Mouse (Mus musculus): ENCODE results near the gene Gm10428.

The Gm10428 gene

DNA sequence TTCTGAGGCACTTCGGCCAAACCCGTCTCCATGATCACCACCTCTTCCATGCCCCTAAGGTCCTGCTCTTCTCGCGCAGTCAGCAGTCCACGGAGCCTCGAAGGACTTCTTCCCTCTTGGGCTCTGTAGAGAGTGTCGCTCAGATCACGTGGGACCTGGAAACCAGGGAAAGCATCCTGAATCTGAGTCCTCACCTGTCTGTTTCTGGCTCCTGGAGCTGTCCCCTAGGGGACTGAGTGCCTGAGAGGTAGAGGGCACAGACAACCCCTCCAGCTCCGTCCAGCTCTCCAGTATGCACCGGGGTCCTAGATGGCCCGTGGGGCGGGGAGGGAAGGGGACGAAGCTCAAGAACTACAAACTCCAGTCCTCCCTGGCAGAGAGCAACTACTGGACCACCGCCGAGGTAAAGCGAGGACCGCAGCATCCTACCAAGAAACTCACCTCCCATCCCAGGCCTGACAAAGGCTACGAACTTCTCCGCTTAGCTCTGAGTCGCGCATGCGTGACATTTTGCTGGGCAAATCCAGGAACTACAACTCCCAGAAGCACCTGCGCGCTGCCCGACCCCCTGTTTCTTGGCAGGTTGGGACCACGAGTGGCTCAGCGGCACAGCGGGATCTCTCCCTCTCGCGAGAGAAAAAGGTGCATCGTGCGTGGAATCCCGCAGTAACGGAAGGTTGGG lies 36.2 kb downstream of the Gm10428 start, which contains the start of gene Zfp286:
Zfp286 (minus strand) TSS at position 528 of the 682 bp plus-strand sequence.
- DNase-seq: peak; percentile 83

DNA sequence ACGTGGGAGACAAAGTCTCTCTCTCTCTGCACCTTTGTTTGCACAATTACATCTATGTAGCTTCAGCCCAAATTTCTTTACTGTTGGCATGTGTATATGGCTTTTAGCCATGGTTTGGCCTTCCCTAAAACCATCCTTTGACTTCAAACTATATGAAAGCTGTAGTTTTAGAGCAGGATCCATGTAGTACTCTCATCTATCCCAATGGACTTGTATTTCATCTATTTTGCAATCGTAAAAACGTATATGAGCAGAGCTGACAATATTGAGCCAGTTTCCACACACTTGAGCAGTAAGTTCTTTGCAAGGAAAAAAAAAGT lies 36.7 kb downstream of the Gm10428 start:
- DNase-seq: no peak

All from cerebellum, adult 11 months (tissue).